Mouse (Mus musculus): Measurements from ENCODE around the gene Jak2. TPM values are rescaled to one million over a fixed set of nuclear protein-coding genes. Genes with fewer than 3 reads are reported as not detected.

Jak2 gene
- total RNA-seq, 2 experiments from 2014 or later: 32.9 to 36.0 TPM

- intact Hi-C loops (cut with DNase I): no loop called here
- no peak for DNase-seq (ENCODE audit: low spot score in 2 of 2)
Observed at GRCm38 (mm10) chr19:29291532-29291931, 39.9 kb downstream of the Jak2 start.

GRCm38 (mm10) chr19:29292546-29292945, 40.9 kb downstream of the Jak2 start:
- DNase-seq (ENCODE audit: low spot score in 2 of 2): no peak
- intact Hi-C loops (cut with DNase I): no loop called here

- no peak for DNase-seq (ENCODE audit: low spot score in 2 of 2)
- intact Hi-C loops (cut with DNase I): no loop called here
Observed at GRCm38 (mm10) chr19:29294756-29295155, 43.1 kb downstream of the Jak2 start.

- DNase-seq (ENCODE audit: low spot score in 2 of 2): no peak
- intact Hi-C loops (cut with DNase I): no loop called here
Observed at GRCm38 (mm10) chr19:29296166-29296565, 44.5 kb downstream of the Jak2 start.

GRCm38 (mm10) chr19:29297366-29297765, 45.7 kb downstream of the Jak2 start:
- intact Hi-C loops (cut with DNase I): no loop called here
- DNase-seq (ENCODE audit: low spot score in 2 of 2): no peak

GRCm38 (mm10) chr19:29300919-29301318, 49.3 kb downstream of the Jak2 start:
- DNase-seq (ENCODE audit: low spot score in 2 of 2): no peak
- intact Hi-C loops (cut with DNase I): no loop called here

GRCm38 (mm10) chr19:29302119-29302518, 50.5 kb downstream of the Jak2 start:
- intact Hi-C loops (cut with DNase I): no loop called here
- no peak for DNase-seq (ENCODE audit: low spot score in 2 of 2)

- DNase-seq (ENCODE audit: low spot score in 2 of 2): no peak
- intact Hi-C loops (cut with DNase I): loop anchor here (5.0 kb wide), 1 partner anchor 43 kb away; no protein-coding TSS in a partner anchor
Observed at GRCm38 (mm10) chr19:29308832-29309231, 57.2 kb downstream of the Jak2 start.

GRCm38 (mm10) chr19:29311791-29312190, 60.2 kb downstream of the Jak2 start:
- intact Hi-C loops (cut with DNase I): no loop called here
- DNase-seq (ENCODE audit: low spot score in 2 of 2): peak; percentile 30 to 72

- intact Hi-C loops (cut with DNase I): no loop called here
- no peak for DNase-seq (ENCODE audit: low spot score in 2 of 2)
Observed at GRCm38 (mm10) chr19:29312661-29313060, 61.0 kb downstream of the Jak2 start.

- intact Hi-C loops (cut with DNase I): no loop called here
- DNase-seq (ENCODE audit: low spot score in 2 of 2): no peak
Observed at GRCm38 (mm10) chr19:29323416-29324049, 71.9 kb downstream of the Jak2 start.

- intact Hi-C loops (cut with DNase I): no loop called here
- peak in 1 of 2 experiments; percentile 6 for DNase-seq (ENCODE audit: low spot score in 2 of 2)
Observed at GRCm38 (mm10) chr19:29325053-29325851, 73.6 kb downstream of the Jak2 start, which contains the start of gene Insl6. TSS of gene Insl6 (minus strand) at chr19:29325356.

- intact Hi-C loops (cut with DNase I): no loop called here
Observed at GRCm38 (mm10) chr19:29325852-29326180, 74.2 kb downstream of the Jak2 start.

GRCm38 (mm10) chr19:29326396-29326795, 74.8 kb downstream of the Jak2 start:
- DNase-seq (ENCODE audit: low spot score in 2 of 2): no peak
- intact Hi-C loops (cut with DNase I): no loop called here

More at GRCm38 (mm10) chr19:29325852-29326180, 74.2 kb downstream of the Jak2 start:
- no peak for DNase-seq (ENCODE audit: low spot score in 2 of 2)

GRCm38 (mm10) chr19:29326822-29327552, 75.4 kb downstream of the Jak2 start:
- intact Hi-C loops (cut with DNase I): no loop called here
- no peak for DNase-seq (ENCODE audit: low spot score in 2 of 2)

GRCm38 (mm10) chr19:29334068-29334745, 82.6 kb downstream of the Jak2 start, which contains the start of gene Rln1:
TSS of gene Rln1 (minus strand) at chr19:29334670.
- DNase-seq (ENCODE audit: low spot score in 2 of 2): no peak
- intact Hi-C loops (cut with DNase I): no loop called here

- intact Hi-C loops (cut with DNase I): no loop called here
- DNase-seq (ENCODE audit: low spot score in 2 of 2): no peak
Observed at GRCm38 (mm10) chr19:29336624-29337023, 85.0 kb downstream of the Jak2 start.

GRCm38 (mm10) chr19:29341029-29341428, 89.4 kb downstream of the Jak2 start:
- no peak for DNase-seq (ENCODE audit: low spot score in 2 of 2)
- intact Hi-C loops (cut with DNase I): no loop called here

GRCm38 (mm10) chr19:29342281-29342680, 90.7 kb downstream of the Jak2 start:
- intact Hi-C loops (cut with DNase I): no loop called here
- no peak for DNase-seq (ENCODE audit: low spot score in 2 of 2)

- intact Hi-C loops (cut with DNase I): no loop called here
- DNase-seq (ENCODE audit: low spot score in 2 of 2): no peak
Observed at GRCm38 (mm10) chr19:29344868-29345267, 93.2 kb downstream of the Jak2 start.

Data from left cerebral cortex, postnatal 25 days (tissue).